Mouse (Mus musculus) liver, postnatal 0 days (tissue): ENCODE measurements at regions not wholly inside any gene's neighbourhood (a gene's known extent, or its start where the extent isn't known, plus 50 kb on each side); places are given as distances from the start of the nearest gene placed in this dataset.

Experiments
- CTCF ChIP-seq: sonication (generic); IDR thresholded peaks from 2 replicates; pipeline ENCODE4 v1.5.1; 2016; ENCODE audit warnings: antibody characterized with exemption, low read depth
- EP300 ChIP-seq: IDR thresholded peaks from 2 replicates; pipeline ENCODE4 v1.6.1; 2016; ENCODE audit warnings: antibody characterized with exemption, low read depth, mild to moderate bottlenecking

DNA sequence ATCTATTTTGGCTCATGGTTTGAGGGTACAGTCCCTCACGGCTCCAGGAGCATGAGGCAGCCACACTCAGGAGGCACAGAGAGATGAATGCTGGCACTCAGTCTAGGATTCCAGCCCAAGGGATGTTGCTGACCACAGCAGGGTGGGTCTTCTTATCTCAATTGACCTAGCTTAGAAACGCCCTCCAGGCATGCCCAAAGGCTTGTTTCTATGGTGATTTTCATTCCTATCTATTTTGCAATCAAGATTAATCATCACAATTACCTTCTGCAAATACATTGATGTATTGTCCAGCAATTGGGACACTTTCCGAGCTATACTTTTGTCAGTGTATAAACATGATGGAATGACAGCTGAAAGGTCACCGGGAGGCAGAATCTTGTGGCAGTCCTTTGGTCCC, 185.6 kb downstream of the Tpra1 start:
- TF ChIP-seq CTCF, result no peak
- TF ChIP-seq EP300, result no peak
